Mouse (Mus musculus) forebrain, embryonic 14.5 days (tissue): ENCODE measurements at regions not wholly inside any gene's neighbourhood (a gene's known extent, or its start where the extent isn't known, plus 50 kb on each side); places are given as distances from the start of the nearest gene placed in this dataset.
"Not testable (repeated sequence)": the region's sequence is repeated elsewhere in the genome, so short reads cannot be mapped to it uniquely, and the experiment has no call there.

Source experiments
- ATAC-seq: fragments of 200-750 bp; cut with Nextera tagmentation; 2 replicates; pipeline ENCODE4 v1.8.0; 2017; ENCODE audit warnings: mild to moderate bottlenecking, moderate library complexity
- DNase-seq: peaks from one replicate; pipeline ENCODE4 v3.0.0-alpha.2; 2015; ENCODE audit warnings: low spot score
- H3K27ac ChIP-seq: fragments of 300-500 bp; sonication (generic); 2 replicates; pipeline ENCODE4 v1.5.1; 2014; ENCODE audit warnings: low read depth, mild to moderate bottlenecking, control low read depth, low read length, moderate library complexity
- H3K27me3 ChIP-seq: fragments of 300-500 bp; sonication (generic); replicated peaks from 2 replicates; pipeline ENCODE4 v1.6.1; 2014; ENCODE audit warnings: low read length, control low read depth, mixed read lengths; ENCODE audit not compliant: control insufficient read depth, insufficient read depth
- H3K36me3 ChIP-seq: fragments of 300-500 bp; sonication (generic); 2 replicates; pipeline ENCODE4 v1.6.1; 2014; ENCODE audit warnings: low read length, control low read depth; ENCODE audit not compliant: control insufficient read depth, insufficient read depth
- H3K4me1 ChIP-seq: fragments of 300-500 bp; sonication (generic); 2 replicates; pipeline ENCODE4 v1.6.1; 2014; ENCODE audit warnings: antibody characterized with exemption, low read length, control low read depth; ENCODE audit not compliant: control insufficient read depth, insufficient read depth
- H3K4me2 ChIP-seq: fragments of 300-500 bp; sonication (generic); 2 replicates; pipeline ENCODE4 v1.6.1; 2014; ENCODE audit warnings: mild to moderate bottlenecking, control low read depth, low read length
- H3K4me3 ChIP-seq: fragments of 300-500 bp; sonication (generic); 2 replicates; pipeline ENCODE4 v1.5.1; 2014; ENCODE audit warnings: low read depth, low read length, control low read depth
- H3K9ac ChIP-seq: fragments of 300-500 bp; sonication (generic); 2 replicates; pipeline ENCODE4 v1.6.1; 2014; ENCODE audit warnings: mild to moderate bottlenecking, low read length, control low read depth, moderate library complexity
- H3K9me3 ChIP-seq: fragments of 300-500 bp; sonication (generic); replicated peaks from 2 replicates; pipeline ENCODE4 v1.6.1; 2016; ENCODE audit warnings: low read length, control low read depth, mixed read lengths; ENCODE audit not compliant: control insufficient read depth
- WGBS: fragments of 180-500 bp; shearing (Covaris S2); extraction: QIAGEN DNeasy Blood & Tissue Kit; methylation state at CpG from one replicate; pipeline ENCODE4 v1.1.7; 2014; 5-methylcytosine and 5-hydroxymethylcytosine counted together

DNA sequence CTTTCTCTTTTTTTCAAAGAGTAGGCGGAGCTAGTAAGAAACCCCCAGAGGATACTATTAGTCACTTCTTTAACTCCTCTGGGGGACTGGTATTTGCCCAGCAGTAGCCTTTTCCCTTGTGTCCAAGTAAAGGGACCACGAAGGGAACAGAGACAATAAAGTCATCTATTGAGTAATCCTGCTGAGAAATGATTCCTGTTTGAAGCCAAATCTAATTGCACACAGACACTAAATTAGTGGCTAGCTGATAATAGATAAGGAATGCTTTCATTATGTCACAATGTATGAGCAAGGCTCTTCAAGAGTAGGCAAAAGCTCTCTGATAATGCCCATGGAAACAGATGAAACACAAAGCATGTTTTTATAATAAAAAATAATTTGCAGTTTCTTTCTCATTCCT, 201.9 kb upstream of the Gm21897 start:
- Histone ChIP-seq H3K4me1 (no peaks in the 10 kb centered on the region), H3K36me3 (no peaks in the 10 kb centered on the region), H3K27ac (no peak overlapping the region), H3K9me3 (no peaks in the 10 kb centered on the region), H3K9ac (no peak overlapping the region), H3K27me3 (no peaks in the 10 kb centered on the region), H3K4me2 (no peak overlapping the region), H3K4me3 (no peak overlapping the region)
- 27% methylated on average over 2 of the region's 2 CpGs for WGBS
- ATAC-seq (no peak), DNase-seq (no peak)

DNA sequence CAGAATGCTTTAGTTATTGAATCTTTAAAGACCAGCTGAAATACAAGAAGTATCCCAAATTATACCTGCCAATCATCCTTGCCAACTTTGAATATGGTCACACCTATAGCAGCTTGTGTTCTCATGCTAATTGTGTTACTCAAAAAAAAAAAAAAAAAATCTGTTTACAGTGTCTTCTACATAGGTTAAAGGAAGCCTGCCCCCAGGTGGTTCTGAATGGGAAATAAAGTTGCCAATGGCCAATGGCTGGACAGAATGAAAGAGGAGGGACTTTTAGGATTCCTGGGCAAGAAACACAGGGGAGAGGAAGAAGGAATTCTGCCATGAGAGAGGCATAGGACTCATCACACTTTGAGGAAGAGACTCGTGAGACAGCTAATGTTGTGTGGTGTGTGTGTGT, 197.5 kb upstream of the Gm21897 start:
- Histone ChIP-seq H3K9ac (no peak overlapping the region), H3K27ac (no peak overlapping the region), H3K4me1 (no peaks in the 10 kb centered on the region), H3K36me3 (no peaks in the 10 kb centered on the region), H3K4me2 (no peak overlapping the region), H3K9me3 (no peaks in the 10 kb centered on the region), H3K4me3 (no peak overlapping the region), H3K27me3 (no peaks in the 10 kb centered on the region)
- ATAC-seq (no peak), DNase-seq (peak; percentile 5)
- 89% methylated on average over 1 of the region's 1 CpGs for WGBS

DNA sequence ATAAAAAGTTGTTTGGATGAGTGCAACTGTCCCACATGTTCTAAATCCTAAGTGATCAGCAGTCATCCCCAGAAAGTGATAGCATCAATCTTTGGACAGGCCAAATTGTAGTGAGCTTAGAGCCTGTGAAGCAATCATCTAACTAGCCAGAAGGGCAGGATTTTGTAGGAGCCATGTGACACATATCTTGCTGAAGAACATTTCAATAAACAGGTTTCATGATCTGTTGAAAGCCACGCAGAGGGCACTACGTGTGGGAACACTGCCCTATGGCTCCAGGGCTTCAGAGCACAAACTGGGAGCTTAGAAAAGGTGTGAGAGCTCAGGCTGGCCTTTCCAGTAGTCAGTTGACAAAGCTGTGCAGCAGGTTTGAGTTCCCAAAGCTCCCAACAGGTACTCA, 188.3 kb upstream of the Gm21897 start:
- Histone ChIP-seq H3K4me3 (no peak overlapping the region), H3K9ac (no peak overlapping the region), H3K36me3 (no peaks in the 10 kb centered on the region), H3K9me3 (no peaks in the 10 kb centered on the region), H3K27me3 (no peaks in the 10 kb centered on the region), H3K4me1 (no peaks in the 10 kb centered on the region), H3K4me2 (no peak overlapping the region), H3K27ac (no peak overlapping the region)
- ATAC-seq (no peak), DNase-seq (no peak)
- WGBS, result 88% methylated on average over 2 of the region's 2 CpGs

DNA sequence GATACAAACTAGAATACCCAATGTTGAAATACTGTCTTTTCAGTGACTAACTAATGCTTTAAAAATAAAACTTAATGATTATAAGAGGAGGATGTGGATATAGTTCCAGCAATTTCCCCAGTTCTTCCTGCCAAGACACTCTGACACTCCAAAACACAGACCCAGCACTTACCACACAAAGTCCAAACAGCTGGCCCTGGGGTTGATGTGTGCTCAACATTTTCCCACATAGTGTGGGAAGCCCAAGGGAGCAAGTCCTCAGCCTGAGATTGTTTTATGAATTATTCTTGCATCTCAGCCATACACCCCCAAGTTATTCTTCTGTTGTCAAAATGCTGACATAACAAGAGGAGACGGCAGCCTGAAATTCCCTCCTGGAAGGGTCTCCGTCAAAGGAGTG, 187.5 kb upstream of the Gm21897 start:
- Histone ChIP-seq H3K27me3 (no peaks in the 10 kb centered on the region), H3K9me3 (no peaks in the 10 kb centered on the region), H3K4me1 (no peaks in the 10 kb centered on the region), H3K9ac (no peak overlapping the region), H3K4me2 (no peak overlapping the region), H3K36me3 (no peaks in the 10 kb centered on the region), H3K27ac (no peak overlapping the region), H3K4me3 (no peak overlapping the region)
- no peak for ATAC-seq
- no peak for DNase-seq
- 85% methylated on average over 2 of the region's 2 CpGs for WGBS

DNA sequence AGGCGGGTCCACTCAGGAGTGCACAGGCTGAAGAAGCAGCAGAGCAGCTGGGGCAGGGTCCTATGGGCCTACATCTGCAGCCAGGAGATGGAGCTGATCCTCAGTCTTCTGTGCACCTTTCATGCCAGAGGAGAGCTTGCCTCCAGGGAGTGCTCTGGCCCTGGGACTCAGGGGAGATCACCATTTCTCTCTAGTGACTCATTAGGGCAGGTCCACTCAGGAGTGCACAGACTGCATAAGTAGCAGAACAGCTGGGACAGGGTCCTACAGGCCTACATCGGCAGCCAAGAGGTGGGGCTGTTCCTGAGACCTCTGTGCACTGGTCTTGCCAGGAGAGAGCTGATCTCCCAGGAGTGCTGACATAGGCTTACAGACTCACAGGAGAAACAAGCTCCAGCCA, 159.4 kb upstream of the Gm21897 start:
- Histone ChIP-seq H3K27me3 (no peaks in the 10 kb centered on the region), H3K4me1 (no peaks in the 10 kb centered on the region), H3K9me3 (no peaks in the 10 kb centered on the region), H3K27ac (no peak overlapping the region), H3K36me3 (no peaks in the 10 kb centered on the region), H3K4me3 (no peak overlapping the region), H3K4me2 (no peak overlapping the region), H3K9ac (no peak overlapping the region)
- DNase-seq, result no peak
- ATAC-seq, result no peak
- 77% methylated on average over 2 of the region's 2 CpGs for WGBS

DNA sequence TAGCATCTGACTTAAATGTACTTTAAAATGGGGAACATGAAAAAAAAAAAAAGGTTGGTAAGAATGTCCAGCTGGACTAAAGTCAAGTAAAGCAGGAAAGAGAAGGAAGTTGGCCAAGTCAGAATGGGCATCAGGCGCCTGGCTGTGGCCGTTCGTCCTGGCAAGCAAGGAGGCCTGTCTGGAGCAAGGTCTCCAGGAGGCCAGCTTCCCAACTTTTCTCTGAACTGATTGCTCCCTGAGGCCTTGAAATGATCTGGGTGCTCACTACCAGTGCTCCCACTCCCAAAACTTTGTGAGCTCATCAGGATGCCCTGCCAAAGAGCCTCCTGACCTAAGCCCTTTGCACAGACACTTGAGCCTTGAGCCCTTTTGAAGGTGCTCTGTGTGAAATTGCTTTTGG, 141.7 kb upstream of the Gm21897 start:
- Histone ChIP-seq H3K4me3 (no peak overlapping the region), H3K36me3 (no peaks in the 10 kb centered on the region), H3K4me2 (no peak overlapping the region), H3K27me3 (no peaks in the 10 kb centered on the region), H3K27ac (no peak overlapping the region), H3K9ac (no peak overlapping the region), H3K4me1 (no peaks in the 10 kb centered on the region), H3K9me3 (no peaks in the 10 kb centered on the region)
- 88% methylated on average over 3 of the region's 3 CpGs for whole genome bisulfite sequencing
- DNase-seq, result no peak
- ATAC-seq, result no peak

DNA sequence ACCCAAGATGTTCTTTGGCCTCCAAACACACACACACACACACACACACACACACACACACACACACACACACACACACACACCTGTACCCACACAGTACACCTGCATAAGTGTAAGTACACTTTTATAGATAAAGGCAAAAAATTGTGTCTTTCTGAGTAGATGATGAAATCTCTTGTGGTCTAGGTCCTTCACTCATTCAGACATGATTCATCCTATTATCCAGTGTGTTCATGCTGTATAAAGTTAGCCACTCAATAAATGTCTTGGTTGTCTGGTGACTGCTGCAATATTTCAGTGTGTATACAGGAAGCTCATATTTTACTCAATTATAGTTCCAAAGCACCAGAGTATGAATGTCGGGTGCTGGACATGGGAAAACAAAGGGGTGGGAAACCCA, 131.5 kb upstream of the Gm21897 start:
- Histone ChIP-seq H3K4me3 (no peak overlapping the region), H3K9me3 (0 out of 2 replicates have a peak, but pooled peaks cover 2% of the 10 kb centered on the region), H3K9ac (no peak overlapping the region), H3K4me2 (no peak overlapping the region), H3K27ac (no peak overlapping the region), H3K4me1 (no peaks in the 10 kb centered on the region), H3K36me3 (no peaks in the 10 kb centered on the region), H3K27me3 (no peaks in the 10 kb centered on the region)
- ATAC-seq, result no peak
- DNase-seq, result no peak
- 86% methylated on average over 1 of the region's 1 CpGs for WGBS

DNA sequence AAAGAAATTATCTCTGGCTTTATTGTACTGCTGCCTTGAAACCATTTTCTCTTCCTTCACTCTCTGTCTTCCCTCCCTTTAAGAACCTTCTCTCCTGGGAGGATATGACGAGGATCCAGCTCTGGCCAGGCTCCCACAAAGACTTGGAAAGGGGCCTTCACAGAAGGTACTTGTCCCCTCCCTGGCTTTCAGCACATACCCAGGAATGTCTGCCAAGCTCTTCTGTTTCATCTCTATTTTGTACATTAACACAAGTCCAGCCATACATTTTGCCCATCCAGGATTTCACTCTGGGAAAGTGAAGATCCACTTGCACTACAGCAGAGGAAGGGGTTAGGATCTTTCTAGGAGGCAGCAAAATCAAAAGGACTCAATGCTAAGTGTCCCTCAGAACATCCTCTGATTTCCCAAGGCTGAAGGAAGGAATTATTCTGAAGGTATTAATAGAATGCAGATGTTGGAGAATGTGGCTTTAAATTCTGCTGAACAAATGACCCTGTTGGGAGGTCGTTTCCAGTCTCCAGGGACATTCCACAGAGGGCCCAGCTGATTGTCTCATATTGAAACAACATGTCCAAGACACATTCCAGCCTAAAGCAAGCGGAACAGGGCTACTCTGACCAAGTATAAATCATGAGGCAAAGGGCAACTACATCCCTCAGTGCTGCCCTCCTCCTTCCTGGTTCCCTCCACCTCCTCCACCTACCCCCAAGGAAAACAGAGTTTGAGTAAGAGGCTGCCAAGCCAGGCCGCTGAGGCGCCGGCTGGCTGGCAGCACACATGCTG, 122.1 kb upstream of the Gm21897 start:
- ATAC-seq, result no peak
- Histone ChIP-seq H3K4me2 (no peak overlapping the region), H3K27ac (no peak overlapping the region), H3K4me1 (no peaks in the 10 kb centered on the region), H3K36me3 (no peaks in the 10 kb centered on the region), H3K4me3 (no peak overlapping the region), H3K9ac (no peak overlapping the region), H3K9me3 (no peaks in the 10 kb centered on the region), H3K27me3 (no peaks in the 10 kb centered on the region)
- peak; percentile 2 for DNase-seq
- WGBS, result 74% methylated on average over 6 of the region's 6 CpGs

DNA sequence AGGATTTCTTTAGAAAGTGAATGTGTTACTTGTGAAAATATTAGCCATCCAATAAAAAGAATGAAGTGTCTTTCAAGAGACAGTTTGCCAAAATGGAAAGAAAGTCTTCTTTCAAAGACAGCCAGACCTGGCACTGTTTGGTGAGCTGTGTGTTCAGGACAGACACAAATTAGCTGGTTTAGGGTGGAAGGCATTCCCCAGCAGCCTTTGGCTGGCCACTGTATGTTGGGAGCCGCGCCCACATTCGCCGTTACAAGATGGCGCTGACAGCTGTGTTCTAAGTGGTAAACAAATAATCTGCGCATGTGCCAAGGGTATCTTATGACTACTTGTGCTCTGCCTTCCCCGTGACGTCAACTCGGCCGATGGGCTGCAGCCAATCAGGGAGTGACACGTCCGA, 121.3 kb upstream of the Gm21897 start:
- not testable (repeated sequence) for H3K36me3 ChIP-seq, H3K9me3 ChIP-seq, H3K4me2 ChIP-seq, H3K4me1 ChIP-seq, DNase-seq, H3K4me3 ChIP-seq, H3K9ac ChIP-seq, ATAC-seq, H3K27ac ChIP-seq, H3K27me3 ChIP-seq
- WGBS, result 98% methylated on average over 5 of the region's 12 CpGs
